8 mouse cellular contexts compared by ENCODE assay signal in the genomic region with DNA sequence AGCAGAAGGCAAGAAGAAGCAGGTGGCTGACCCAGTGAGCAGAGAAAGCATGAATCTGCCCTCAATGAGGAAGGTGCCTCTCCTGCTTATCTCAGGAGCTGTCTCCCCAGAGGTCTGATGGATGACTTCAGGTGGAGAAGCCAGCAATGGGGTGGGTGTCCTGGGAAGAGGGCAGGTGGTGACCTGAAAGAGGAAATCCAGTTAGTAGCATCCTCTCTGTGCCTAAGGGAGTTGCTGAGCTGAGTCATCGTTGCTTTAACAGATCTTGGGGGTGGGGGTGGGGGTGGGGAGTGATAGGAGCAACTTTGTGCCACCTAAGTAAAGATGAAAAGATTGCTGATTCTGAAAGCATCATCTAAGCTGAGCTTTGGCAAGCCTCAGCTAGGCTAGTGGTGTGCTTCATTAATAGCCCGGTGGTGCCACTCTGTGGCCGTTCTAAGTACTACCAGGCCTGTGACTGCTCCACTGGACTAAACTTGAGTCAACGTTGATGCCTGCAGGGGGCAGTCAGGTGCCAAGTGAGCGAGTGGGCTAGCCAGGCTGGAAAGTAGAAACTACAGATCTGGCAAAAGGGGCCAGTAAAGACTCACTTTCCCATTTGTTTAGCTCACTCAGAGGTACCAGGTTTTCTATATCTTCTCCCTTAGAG. TPM values are rescaled to one million over a fixed set of nuclear protein-coding genes. Genes with fewer than 3 reads are reported as not detected.
DNase-seq lines count a peak whose midpoint lies in the region; ATAC-seq and TF ChIP-seq lines count a peak whose summit lies in the region.

No protein-coding gene starts in this region.

- TF ChIP-seq CTCF in Patski (IDR thresholded peaks at IDR 0.05): peak; percentile 97
- peak; percentile 98 for TF ChIP-seq CTCF in lung, postnatal 0 days (IDR thresholded peaks at IDR 0.05)

- 2% methylated on average over 5 of the region's 5 CpGs for WGBS in hindbrain, embryonic 12.5 days
- 5% methylated on average over 5 of the region's 5 CpGs for WGBS in lung, postnatal 0 days

- no peak overlapping the region for H3K27ac ChIP-seq in hindbrain, embryonic 12.5 days
- no peak overlapping the region for H3K27ac ChIP-seq in lung, postnatal 0 days (ENCODE audit: low read length)

- H3K9ac ChIP-seq in hindbrain, embryonic 12.5 days: no peak overlapping the region
- no peak overlapping the region for H3K9ac ChIP-seq in lung, postnatal 0 days (replicated peaks; ENCODE audit: low read depth)

- CTCF ChIA-PET in Patski (lab: Charles Lee): interaction anchor here (0.7 to 1.6 kb wide), 13 partner anchors 9 to 121 kb away, joined by 3 to 12 read pairs (median 4); no protein-coding TSS in a partner anchor

- peak; percentile 83 for ATAC-seq in Patski
- peak; percentile 87 for ATAC-seq in hindbrain, embryonic 12.5 days (ENCODE audit: low FRiP score)
- ATAC-seq in lung, postnatal 0 days: peak; percentile 90

- H3K4me1 ChIP-seq in hindbrain, embryonic 12.5 days: peaks cover 12% of the 10 kb centered on the region
- no peaks in the 10 kb centered on the region for H3K4me1 ChIP-seq in lung, postnatal 0 days (ENCODE audit: insufficient read depth, low read depth, low read length)

- no peak overlapping the region for H3K4me2 ChIP-seq in hindbrain, embryonic 12.5 days (replicated peaks)
- no peak overlapping the region for H3K4me2 ChIP-seq in lung, postnatal 0 days (replicated peaks; ENCODE audit: low read depth, low read length)

- 0 out of 2 replicates have a peak, but pooled peaks have one; percentile 10 for TF ChIP-seq EP300 in lung, postnatal 0 days (IDR thresholded peaks at IDR 0.05)

- no peaks in the 10 kb centered on the region for H3K9me3 ChIP-seq in hindbrain, embryonic 12.5 days (replicated peaks)
- H3K9me3 ChIP-seq in lung, postnatal 0 days (ENCODE audit: low read length): no peaks in the 10 kb centered on the region

- POLR2A ChIA-PET in Patski (lab: Charles Lee): interaction anchor here (0.5 kb wide), 1 partner anchor 215 kb away, joined by 5 read pairs; no protein-coding TSS in a partner anchor

- H3K27me3 ChIP-seq in Patski: no peaks in the 10 kb centered on the region
- H3K27me3 ChIP-seq in hindbrain, embryonic 12.5 days: no peaks in the 10 kb centered on the region
- no peaks in the 10 kb centered on the region for H3K27me3 ChIP-seq in lung, postnatal 0 days (replicated peaks; ENCODE audit: insufficient read depth, low read length)

- DNase-seq in Patski (ENCODE audit: low read depth, low spot score): peak; percentile 58
- peak; percentile 99 to 100 for DNase-seq in cerebellum, postnatal 14 days
- DNase-seq in frontal cortex, postnatal 14 days (ENCODE audit: low spot score in 2 of 2): peak; percentile 91 to 96
- DNase-seq in layer of hippocampus, postnatal 10 days (ENCODE audit: low spot score in 2 of 2): peak; percentile 99
- peak; percentile 94 for DNase-seq in lung, postnatal 0 days (ENCODE audit: low spot score)
- peak; percentile 52 for DNase-seq in retina, adult 2 months (ENCODE audit: low read depth, low spot score)
- peak; percentile 94 for DNase-seq in thymus, postnatal 25 days

- in situ Hi-C loops in Patski (cut with MboI; ENCODE audit: low pct_unique_long_range_greater_than_20kb): loop anchor here (5.0 to 25.0 kb wide), 3 partner anchors 67 to 688 kb away; partner anchors contain the start of gene Clspn

- H3K4me3 ChIP-seq in hindbrain, embryonic 12.5 days: no peak overlapping the region
- no peak overlapping the region for H3K4me3 ChIP-seq in lung, postnatal 0 days (ENCODE audit: low read depth, low read length)

- H3K36me3 ChIP-seq in hindbrain, embryonic 12.5 days: peaks cover 20% of the 10 kb centered on the region
- no peaks in the 10 kb centered on the region for H3K36me3 ChIP-seq in lung, postnatal 0 days (ENCODE audit: insufficient read depth, low read length)

RNA-seq across cellular contexts. Expression of gene Smim12, which starts 6.2 kb away (rescaled TPM):
- polyA plus RNA-seq in Patski (2021): 48.3 TPM
- 44.7 and 50.6 TPM in 2 replicates for polyA plus RNA-seq in hindbrain, embryonic 12.5 days (2016; fragmentation: Nextera tagmentation; extraction: Ambion mirVana)
- 10 to 100 TPM; 41.1 to 45.5 TPM for total RNA-seq in layer of hippocampus, postnatal 10 days (2021)
- 60.4 and 66.1 TPM in 2 replicates for polyA plus RNA-seq in lung, postnatal 0 days (2015; fragmentation: Nextera tagmentation; extraction: Ambion mirVana)
